Mouse (Mus musculus) embryonic facial prominence, embryonic 13.5 days (tissue): ENCODE measurements around the gene Hoxd10. TPM values are rescaled to one million over a fixed set of nuclear protein-coding genes. Genes with fewer than 3 reads are reported as not detected.

Experiments
- ATAC-seq: fragments of 200-750 bp; cut with Nextera tagmentation; 2 replicates; pipeline ENCODE4 v1.8.0; 2017; ENCODE audit warnings: low read depth; ENCODE audit not compliant: insufficient number of reproducible peaks, insufficient read depth, low FRiP score, low TSS enrichment
- H3K27ac ChIP-seq: fragments of 300-500 bp; sonication (generic); 2 replicates; pipeline ENCODE4 v1.5.1; 2015; ENCODE audit warnings: moderate library complexity, mild to moderate bottlenecking, inconsistent platforms
- H3K27me3 ChIP-seq: fragments of 300-500 bp; sonication (generic); 2 replicates; pipeline ENCODE4 v1.6.1; 2015; ENCODE audit warnings: mild to moderate bottlenecking, inconsistent platforms
- H3K36me3 ChIP-seq: fragments of 300-500 bp; sonication (generic); 2 replicates; pipeline ENCODE4 v1.6.1; 2015; ENCODE audit warnings: mild to moderate bottlenecking, inconsistent platforms
- H3K4me1 ChIP-seq: fragments of 300-500 bp; sonication (generic); 2 replicates; pipeline ENCODE4 v1.6.1; 2015; ENCODE audit warnings: inconsistent platforms
- H3K4me2 ChIP-seq: fragments of 300-500 bp; sonication (generic); 2 replicates; pipeline ENCODE4 v1.6.1; 2015; ENCODE audit warnings: moderate library complexity, mild to moderate bottlenecking, inconsistent platforms
- H3K4me3 ChIP-seq: fragments of 300-500 bp; sonication (generic); 2 replicates; pipeline ENCODE4 v1.5.1; 2015; ENCODE audit warnings: mild to moderate bottlenecking, inconsistent platforms
- H3K9ac ChIP-seq: fragments of 300-500 bp; sonication (generic); 2 replicates; pipeline ENCODE4 v1.6.1; 2015; ENCODE audit warnings: mild to moderate bottlenecking, inconsistent platforms
- H3K9me3 ChIP-seq: fragments of 300-500 bp; sonication (generic); 2 replicates; pipeline ENCODE4 v1.6.1; 2016; ENCODE audit warnings: inconsistent platforms
- WGBS: fragments of 180-500 bp; shearing (Covaris S2); methylation state at CpG from one replicate; pipeline ENCODE4 v1.1.7; 2015; ENCODE audit warnings: mixed read lengths; 5-methylcytosine and 5-hydroxymethylcytosine counted together
- polyA plus RNA-seq: library from polyadenylated mRNA; unstranded; fragments of >200 nt; fragmentation: Nextera tagmentation; extraction: Ambion mirVana; gene quantifications from 2 replicates; pipeline ENCODE4 v1.2.1, GENCODE M21; 2015

Gene Hoxd10
- polyA plus RNA-seq, 1 experiment from 2014 or later = 0.14 TPM

- Histone ChIP-seq H3K4me3 (no peak overlapping the region), H3K4me1 (peaks cover 20% of the 10 kb centered on the region), H3K27me3 (peaks cover 99% of the 10 kb centered on the region), H3K9ac (no peak overlapping the region), H3K4me2 (no peak overlapping the region), H3K9me3 (no peaks in the 10 kb centered on the region), H3K36me3 (no peaks in the 10 kb centered on the region), H3K27ac (no peak overlapping the region)
- no peak for ATAC-seq
- WGBS = 13% methylated on average over 6 of the region's 6 CpGs
These were observed 11.1 kb downstream of the Hoxd10 start for GRCm38 (mm10) chr2:74702820-74703219.

- Histone ChIP-seq H3K36me3 (no peaks in the 10 kb centered on the region), H3K9me3 (no peaks in the 10 kb centered on the region), H3K27me3 (peaks cover 99% of the 10 kb centered on the region), H3K27ac (no peak overlapping the region), H3K9ac (no peak overlapping the region), H3K4me2 (no peak overlapping the region), H3K4me1 (peaks cover 15% of the 10 kb centered on the region), H3K4me3 (no peak overlapping the region)
- 8% methylated on average over 10 of the region's 10 CpGs for WGBS
- no peak for ATAC-seq
These were observed 11.6 kb downstream of the Hoxd10 start for GRCm38 (mm10) chr2:74703317-74703716.

- Histone ChIP-seq H3K27ac (no peak overlapping the region), H3K36me3 (no peaks in the 10 kb centered on the region), H3K9ac (no peak overlapping the region), H3K4me1 (peaks cover 10% of the 10 kb centered on the region), H3K27me3 (peaks cover 99% of the 10 kb centered on the region), H3K4me2 (no peak overlapping the region), H3K4me3 (no peak overlapping the region), H3K9me3 (no peaks in the 10 kb centered on the region)
- ATAC-seq = no peak
- 2% methylated on average over 26 of the region's 26 CpGs for WGBS
These were observed 12.1 kb downstream of the Hoxd10 start for GRCm38 (mm10) chr2:74703720-74704392.

GRCm38 (mm10) chr2:74704393-74704998, 12.8 kb downstream of the Hoxd10 start, which contains the start of gene Hoxd8:
Gene Hoxd8, plus strand, starts transcription at chr2:74704615.
- H3K27ac ChIP-seq = no peak within 1 kb of the TSS; the same call in 1 of the 2 replicates

GRCm38 (mm10) chr2:74704999-74705466, 13.3 kb downstream of the Hoxd10 start:
- peak overlapping the region; percentile 75 for H3K4me2 ChIP-seq
- under 1% methylated on average over 53 of the region's 66 CpGs for WGBS
- no peak for ATAC-seq
- no peaks in the 10 kb centered on the region for H3K36me3 ChIP-seq
- H3K9ac ChIP-seq = peak overlapping the region; percentile 60
- peaks cover 10% of the 10 kb centered on the region for H3K4me1 ChIP-seq
- H3K27me3 ChIP-seq = peaks cover 99% of the 10 kb centered on the region
- peak overlapping the region; percentile 48 for H3K4me3 ChIP-seq
- H3K9me3 ChIP-seq = no peaks in the 10 kb centered on the region
- no peak overlapping the region; the same call in 1 of the 2 replicates for H3K27ac ChIP-seq

More at GRCm38 (mm10) chr2:74704393-74704998, 12.8 kb downstream of the Hoxd10 start, which contains the start of gene Hoxd8:
- H3K27me3 ChIP-seq = peaks cover 99% of the 10 kb centered on the region
- peak within 1 kb of the TSS; percentile 60 for H3K9ac ChIP-seq
- peaks cover 10% of the 10 kb centered on the region for H3K4me1 ChIP-seq
- peak within 1 kb of the TSS; percentile 75 for H3K4me2 ChIP-seq
- H3K36me3 ChIP-seq = no peaks in the 10 kb centered on the region
- under 1% methylated on average over 40 of the region's 52 CpGs for WGBS
- no peaks in the 10 kb centered on the region for H3K9me3 ChIP-seq
- no peak for ATAC-seq
- H3K4me3 ChIP-seq = peak within 1 kb of the TSS; percentile 48

- H3K36me3 ChIP-seq = no peaks in the 10 kb centered on the region
- H3K27me3 ChIP-seq = peaks cover 99% of the 10 kb centered on the region
- no peak for ATAC-seq
- H3K4me1 ChIP-seq = peaks cover 10% of the 10 kb centered on the region
- peak overlapping the region; percentile 48 for H3K4me3 ChIP-seq
- WGBS = under 1% methylated on average over 78 of the region's 85 CpGs
- H3K9me3 ChIP-seq = no peaks in the 10 kb centered on the region
- H3K4me2 ChIP-seq = peak overlapping the region; percentile 75
- H3K9ac ChIP-seq = peak overlapping the region; percentile 60
- no peak overlapping the region for H3K27ac ChIP-seq
These were observed 13.9 kb downstream of the Hoxd10 start for GRCm38 (mm10) chr2:74705467-74706089.

- no peak for ATAC-seq
- no peak overlapping the region for H3K4me3 ChIP-seq
- H3K27ac ChIP-seq = no peak overlapping the region
- peaks cover 10% of the 10 kb centered on the region for H3K4me1 ChIP-seq
- peaks cover 99% of the 10 kb centered on the region for H3K27me3 ChIP-seq
- WGBS = 4% methylated on average over 13 of the region's 13 CpGs
- H3K9ac ChIP-seq = no peak overlapping the region
- H3K4me2 ChIP-seq = no peak overlapping the region
- no peaks in the 10 kb centered on the region for H3K36me3 ChIP-seq
- H3K9me3 ChIP-seq = no peaks in the 10 kb centered on the region
These were observed 14.8 kb downstream of the Hoxd10 start for GRCm38 (mm10) chr2:74706393-74706960.

- 9% methylated on average over 7 of the region's 7 CpGs for WGBS
- Histone ChIP-seq H3K9ac (no peak overlapping the region), H3K4me3 (no peak overlapping the region)
These were observed 15.9 kb downstream of the Hoxd10 start for GRCm38 (mm10) chr2:74707599-74707998.

GRCm38 (mm10) chr2:74708676-74709075, 17.0 kb downstream of the Hoxd10 start:
- Histone ChIP-seq H3K27me3 (peaks cover 99% of the 10 kb centered on the region), H3K4me3 (no peak overlapping the region), H3K36me3 (no peaks in the 10 kb centered on the region), H3K27ac (no peak overlapping the region), H3K4me2 (no peak overlapping the region), H3K9me3 (no peaks in the 10 kb centered on the region), H3K9ac (no peak overlapping the region), H3K4me1 (peaks cover 17% of the 10 kb centered on the region)
- 6% methylated on average over 4 of the region's 4 CpGs for WGBS
- ATAC-seq = no peak

More at GRCm38 (mm10) chr2:74707599-74707998, 15.9 kb downstream of the Hoxd10 start:
- Histone ChIP-seq H3K9me3 (no peaks in the 10 kb centered on the region), H3K4me2 (no peak overlapping the region), H3K27me3 (peaks cover 99% of the 10 kb centered on the region), H3K36me3 (no peaks in the 10 kb centered on the region), H3K27ac (no peak overlapping the region), H3K4me1 (peaks cover 17% of the 10 kb centered on the region)
- no peak for ATAC-seq

- WGBS = 5% methylated on average over 5 of the region's 5 CpGs
- no peak overlapping the region for H3K4me3 ChIP-seq
- H3K27ac ChIP-seq = no peak overlapping the region
- ATAC-seq = no peak
- H3K4me2 ChIP-seq = no peak overlapping the region
- no peak overlapping the region for H3K9ac ChIP-seq
- H3K4me1 ChIP-seq = peaks cover 14% of the 10 kb centered on the region
- H3K9me3 ChIP-seq = no peaks in the 10 kb centered on the region
- H3K27me3 ChIP-seq = peaks cover 99% of the 10 kb centered on the region
- H3K36me3 ChIP-seq = no peaks in the 10 kb centered on the region
These were observed 18.0 kb downstream of the Hoxd10 start for GRCm38 (mm10) chr2:74709465-74710419.
